Mouse (Mus musculus): ENCODE results near the gene Mrps23.

DNA sequence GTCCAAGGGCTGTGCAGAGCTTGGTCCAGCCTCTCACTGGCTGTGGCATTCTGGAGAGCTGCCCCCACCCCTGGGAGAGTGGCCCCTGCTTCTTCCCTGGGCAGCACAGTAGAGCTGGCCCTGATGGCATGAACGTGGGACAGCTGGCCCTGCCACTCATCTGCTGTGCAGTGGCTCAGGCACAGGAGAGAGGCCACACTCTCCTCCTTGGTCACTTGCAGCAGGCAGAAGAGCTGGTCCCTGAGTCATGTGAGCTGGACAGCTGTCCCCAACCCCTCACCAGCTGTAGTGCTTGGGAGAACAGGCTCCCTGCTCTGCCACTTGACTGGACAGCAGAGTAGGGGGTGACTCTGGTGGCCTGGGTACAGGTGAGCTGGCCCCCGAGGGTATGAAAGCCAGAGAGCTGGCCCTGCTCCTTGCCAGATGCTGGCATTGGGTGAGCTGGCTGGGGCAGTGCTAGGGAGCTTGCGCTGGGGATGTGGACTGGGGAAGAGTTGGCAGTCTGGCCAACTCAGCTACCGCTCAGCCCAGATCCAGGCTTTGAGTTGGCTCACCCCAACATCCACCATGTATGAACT is 27.1 kb downstream of the Mrps23 start:
- TF ChIP-seq CTCF (IDR thresholded peaks at IDR 0.05; ENCODE audit: control insufficient read depth, insufficient read depth, low read length) (no peak), POLR2A (IDR thresholded peaks at IDR 0.05; ENCODE audit: borderline replicate concordance, control insufficient read depth, low read depth, low read length) (no peak; the same call in 1 of the 2 replicates)

Measured in bone marrow, adult 2 months (tissue).